Mouse (Mus musculus): ENCODE measurements around the gene Ankfn1. TPM values are rescaled to one million over a fixed set of nuclear protein-coding genes. Genes with fewer than 3 reads are reported as not detected.

The Ankfn1 gene
- total RNA-seq, 2 experiments from 2014 or later = 0.11 TPM; not detected in 1

GRCm38 (mm10) chr11:89544856-89545817 is 232.3 kb downstream of the Ankfn1 start:
- intact Hi-C loops (cut with DNase I) = loop anchor here (10.0 kb wide), 1 partner anchor 380 kb away; no protein-coding TSS in a partner anchor
- no peak overlapping the region for H3K27ac ChIP-seq
- no peak for TF ChIP-seq CTCF (IDR thresholded peaks at IDR 0.05)
- H3K4me3 ChIP-seq = 0 out of 2 replicates have a peak overlapping the region, but pooled peaks have one; percentile 11
- peak; percentile 28 for DNase-seq

- no peak overlapping the region for H3K4me3 ChIP-seq
- intact Hi-C loops (cut with DNase I) = no loop called here
- no peak for DNase-seq
- H3K27ac ChIP-seq = no peak overlapping the region
- TF ChIP-seq CTCF (IDR thresholded peaks at IDR 0.05) = no peak
These were observed 239.1 kb downstream of the Ankfn1 start for GRCm38 (mm10) chr11:89538376-89538775.

GRCm38 (mm10) chr11:89527800-89528430 is 249.5 kb downstream of the Ankfn1 start:
- Histone ChIP-seq H3K4me3 (no peak overlapping the region), H3K27ac (no peak overlapping the region)
- intact Hi-C loops (cut with DNase I) = no loop called here
- no peak for DNase-seq
- TF ChIP-seq CTCF (IDR thresholded peaks at IDR 0.05) = no peak

GRCm38 (mm10) chr11:89515501-89515901 is 262.0 kb downstream of the Ankfn1 start:
- DNase-seq = no peak
- intact Hi-C loops (cut with DNase I) = no loop called here
- H3K4me3 ChIP-seq = no peak overlapping the region
- no peak overlapping the region for H3K27ac ChIP-seq
- TF ChIP-seq CTCF (IDR thresholded peaks at IDR 0.05) = no peak

GRCm38 (mm10) chr11:89508675-89509324 is 268.7 kb downstream of the Ankfn1 start:
- H3K27ac ChIP-seq = no peak overlapping the region
- no peak for DNase-seq
- intact Hi-C loops (cut with DNase I) = no loop called here
- H3K4me3 ChIP-seq = no peak overlapping the region
- TF ChIP-seq CTCF (IDR thresholded peaks at IDR 0.05) = no peak

GRCm38 (mm10) chr11:89506595-89507245 is 270.7 kb downstream of the Ankfn1 start:
- intact Hi-C loops (cut with DNase I) = no loop called here
- no peak for DNase-seq
- no peak overlapping the region for H3K4me3 ChIP-seq
- TF ChIP-seq CTCF (IDR thresholded peaks at IDR 0.05) = no peak
- H3K27ac ChIP-seq = no peak overlapping the region

- H3K4me3 ChIP-seq = no peak overlapping the region
- no peak for DNase-seq
- no peak overlapping the region for H3K27ac ChIP-seq
- TF ChIP-seq CTCF (IDR thresholded peaks at IDR 0.05) = no peak
- intact Hi-C loops (cut with DNase I) = no loop called here
These were observed 272.4 kb downstream of the Ankfn1 start for GRCm38 (mm10) chr11:89505046-89505445.

- Histone ChIP-seq H3K27ac (no peak overlapping the region), H3K4me3 (no peak overlapping the region)
- no peak for DNase-seq
- intact Hi-C loops (cut with DNase I) = no loop called here
- TF ChIP-seq CTCF (IDR thresholded peaks at IDR 0.05) = no peak
These were observed 275.7 kb downstream of the Ankfn1 start for GRCm38 (mm10) chr11:89501796-89502195.

GRCm38 (mm10) chr11:89500961-89501360 is 276.5 kb downstream of the Ankfn1 start:
- no peak for TF ChIP-seq CTCF (IDR thresholded peaks at IDR 0.05)
- no peak overlapping the region for H3K27ac ChIP-seq
- intact Hi-C loops (cut with DNase I) = no loop called here
- no peak for DNase-seq
- H3K4me3 ChIP-seq = no peak overlapping the region

GRCm38 (mm10) chr11:89481084-89481483 is 296.4 kb downstream of the Ankfn1 start:
- DNase-seq = no peak
- H3K27ac ChIP-seq = no peak overlapping the region
- no peak overlapping the region for H3K4me3 ChIP-seq
- intact Hi-C loops (cut with DNase I) = no loop called here
- no peak for TF ChIP-seq CTCF (IDR thresholded peaks at IDR 0.05)

GRCm38 (mm10) chr11:89476927-89477326 is 300.5 kb downstream of the Ankfn1 start:
- TF ChIP-seq CTCF (IDR thresholded peaks at IDR 0.05) = no peak
- intact Hi-C loops (cut with DNase I) = no loop called here
- no peak for DNase-seq

GRCm38 (mm10) chr11:89476047-89476446 is 301.4 kb downstream of the Ankfn1 start:
- no peak for DNase-seq
- intact Hi-C loops (cut with DNase I) = no loop called here

More at GRCm38 (mm10) chr11:89476927-89477326, 300.5 kb downstream of the Ankfn1 start:
- Histone ChIP-seq H3K4me3 (no peak overlapping the region), H3K27ac (no peak overlapping the region)

More at GRCm38 (mm10) chr11:89476047-89476446, 301.4 kb downstream of the Ankfn1 start:
- Histone ChIP-seq H3K27ac (no peak overlapping the region), H3K4me3 (no peak overlapping the region)
- no peak for TF ChIP-seq CTCF (IDR thresholded peaks at IDR 0.05)
